Mouse (Mus musculus) testis, adult 2 months (tissue): ENCODE data around the gene Triobp. TPM values are rescaled to one million over a fixed set of nuclear protein-coding genes. Genes with fewer than 3 reads are reported as not detected.

Source experiments
- H3K27ac ChIP-seq: fragments of 200-500 bp; 2 replicates; pipeline ENCODE4 v1.5.1; 2012; ENCODE audit warnings: low read depth, low read length; ENCODE audit not compliant: control insufficient read depth, insufficient read depth
- H3K27me3 ChIP-seq: fragments of 200-500 bp; 2 replicates; pipeline ENCODE4 v1.6.1; 2012; ENCODE audit warnings: mild to moderate bottlenecking, low read length, moderate library complexity; ENCODE audit not compliant: control insufficient read depth, insufficient read depth
- H3K36me3 ChIP-seq: fragments of 200-500 bp; 2 replicates; pipeline ENCODE4 v1.6.1; 2012; ENCODE audit warnings: mild to moderate bottlenecking, low read length; ENCODE audit not compliant: control insufficient read depth, insufficient read depth
- H3K4me1 ChIP-seq: fragments of 200-500 bp; 2 replicates; pipeline ENCODE4 v1.6.1; 2012; ENCODE audit warnings: low read length; ENCODE audit not compliant: control insufficient read depth, insufficient read depth
- H3K4me3 ChIP-seq: fragments of 200-500 bp; 2 replicates; pipeline ENCODE4 v1.5.1; 2012; ENCODE audit warnings: low read depth, mild to moderate bottlenecking, low read length, moderate library complexity, mixed read lengths; ENCODE audit not compliant: control insufficient read depth
- CTCF ChIP-seq: fragments of 200-500 bp; IDR thresholded peaks from 2 replicates; pipeline ENCODE4 v1.5.1; 2012; ENCODE audit warnings: low read depth, mild to moderate bottlenecking, inconsistent platforms, low read length, moderate library complexity; ENCODE audit not compliant: control insufficient read depth, insufficient read depth, insufficient replicate concordance
- POLR2A ChIP-seq: fragments of 200-500 bp; IDR thresholded peaks from 2 replicates; pipeline ENCODE4 v1.6.1; 2012; ENCODE audit warnings: low read depth, mild to moderate bottlenecking, inconsistent platforms, low read length, moderate library complexity; ENCODE audit not compliant: control insufficient read depth
- polyA plus RNA-seq: library from polyadenylated mRNA; depleted of rRNA; stranded (reverse); fragments of >200 nt; gene quantifications from 2 replicates; pipeline ENCODE4 v1.2.3, GENCODE M21; 2012

Triobp gene
- polyA plus RNA-seq, 1 experiment, result 22.6 TPM

DNA sequence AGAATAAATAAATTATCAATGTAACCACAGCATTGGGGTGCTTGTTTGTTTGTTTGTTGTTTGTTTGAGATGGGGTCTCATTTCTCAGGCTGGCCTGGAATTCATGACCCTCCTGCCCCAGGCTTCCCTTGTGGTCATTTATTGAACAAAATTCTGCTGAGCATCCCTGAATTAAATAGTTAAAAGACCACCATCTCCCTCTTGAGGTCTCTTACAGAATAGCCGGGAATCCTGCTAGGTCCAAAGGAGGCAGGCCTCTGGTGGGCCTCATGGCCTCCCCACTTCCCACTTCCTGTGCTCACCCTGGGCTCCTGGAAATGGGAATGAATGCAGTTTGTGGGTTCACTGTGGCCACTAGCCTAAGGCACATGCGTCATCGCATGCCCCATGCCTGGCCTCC is 71.4 kb downstream of the Triobp start:
- TF ChIP-seq POLR2A (no peak), CTCF (no peak)
- Histone ChIP-seq H3K27ac (no peak overlapping the region), H3K27me3 (no peaks in the 10 kb centered on the region), H3K4me3 (no peak overlapping the region), H3K36me3 (no peaks in the 10 kb centered on the region), H3K4me1 (peaks cover 4% of the 10 kb centered on the region; the same call in 1 of the 2 replicates)

DNA sequence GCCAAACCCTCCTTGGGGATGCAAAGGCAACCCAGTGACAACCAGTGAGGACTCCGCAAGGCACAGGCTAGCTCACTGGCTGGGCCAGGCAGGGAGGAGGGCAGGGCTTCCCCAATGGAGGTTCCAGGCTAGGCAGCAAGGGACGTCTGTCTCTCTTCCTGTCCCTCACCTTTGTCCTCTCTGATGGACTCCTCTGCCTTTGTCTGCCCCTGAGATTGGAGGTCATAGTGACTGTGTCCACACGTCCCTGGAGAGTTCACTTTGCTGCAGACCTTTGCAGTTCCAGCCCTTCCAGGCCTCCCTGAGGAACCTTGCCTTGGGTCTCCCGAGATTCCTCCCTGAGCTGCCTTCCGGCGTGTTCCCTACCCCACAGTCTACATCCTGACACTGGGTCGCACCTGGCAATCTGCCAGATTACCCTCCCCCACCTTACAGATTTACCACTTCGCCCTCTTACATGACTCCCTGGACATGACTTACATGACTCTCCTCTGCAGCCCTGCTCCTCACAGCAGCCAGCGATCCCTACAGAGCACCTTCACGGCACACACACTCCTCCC is 75.2 kb downstream of the Triobp start:
- Histone ChIP-seq H3K27ac (no peak overlapping the region), H3K4me3 (no peak overlapping the region), H3K36me3 (no peaks in the 10 kb centered on the region), H3K27me3 (no peaks in the 10 kb centered on the region), H3K4me1 (peaks cover 24% of the 10 kb centered on the region)
- TF ChIP-seq CTCF (no peak), POLR2A (no peak)

DNA sequence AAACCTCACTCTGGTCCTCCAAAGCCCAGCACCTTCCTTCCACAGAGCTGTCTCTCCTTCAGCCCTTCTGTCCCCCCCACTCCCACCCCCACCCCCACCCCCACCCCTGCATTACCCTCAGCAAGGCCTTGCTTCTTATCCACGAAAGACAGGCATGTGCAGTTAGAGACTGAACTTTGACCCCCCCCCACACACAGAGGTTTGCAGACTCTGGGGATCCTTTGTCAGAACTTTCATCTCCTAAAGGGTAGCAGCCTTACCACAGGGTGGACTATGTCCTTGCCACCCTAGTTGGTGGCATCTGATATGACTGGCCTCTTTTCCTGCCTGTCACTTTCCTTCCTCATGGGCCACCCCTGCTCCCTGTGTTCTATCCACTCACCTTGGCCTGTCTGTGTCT is 75.8 kb downstream of the Triobp start:
- Histone ChIP-seq H3K4me1 (peaks cover 24% of the 10 kb centered on the region), H3K36me3 (no peaks in the 10 kb centered on the region), H3K4me3 (no peak overlapping the region), H3K27me3 (no peaks in the 10 kb centered on the region), H3K27ac (no peak overlapping the region)
- no peak for TF ChIP-seq POLR2A
- TF ChIP-seq CTCF, result no peak

DNA sequence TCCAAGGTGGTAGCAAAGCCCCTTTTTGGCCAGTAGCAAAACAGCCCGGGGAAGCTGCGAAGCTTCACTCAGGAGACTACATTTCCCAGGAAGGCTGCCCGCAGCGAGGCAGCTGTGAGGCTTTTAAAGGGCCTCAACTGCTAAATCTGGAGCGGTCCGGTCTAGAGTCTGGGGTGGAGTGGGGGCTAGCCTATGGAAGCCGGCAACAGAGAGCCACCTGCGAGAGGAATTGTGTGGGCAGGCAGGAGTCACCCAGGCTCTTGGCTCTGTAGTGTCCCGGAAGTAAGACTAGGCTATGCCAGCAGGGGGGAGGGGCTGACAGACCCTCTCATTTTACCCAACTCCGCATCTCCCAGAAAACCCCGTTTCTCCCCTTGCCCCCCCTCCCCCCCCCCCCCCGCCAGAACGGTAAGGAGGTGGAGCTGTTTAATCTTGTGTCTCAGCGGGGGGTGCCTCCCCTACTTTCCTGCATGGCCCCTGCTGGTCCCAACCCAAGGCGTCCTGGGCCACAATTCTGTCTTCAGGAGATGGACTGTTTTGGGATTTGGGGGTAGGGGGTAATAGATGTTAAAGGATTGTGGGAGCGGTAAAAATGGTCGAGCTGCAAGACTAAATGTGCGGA is 78.3 kb downstream of the Triobp start:
- no peak for TF ChIP-seq POLR2A
- TF ChIP-seq CTCF, result no peak
- Histone ChIP-seq H3K4me3 (peak overlapping the region; percentile 55), H3K4me1 (peaks cover 38% of the 10 kb centered on the region), H3K27me3 (no peaks in the 10 kb centered on the region), H3K36me3 (no peaks in the 10 kb centered on the region), H3K27ac (peak overlapping the region; percentile 50; the same call in 1 of the 2 replicates)

DNA sequence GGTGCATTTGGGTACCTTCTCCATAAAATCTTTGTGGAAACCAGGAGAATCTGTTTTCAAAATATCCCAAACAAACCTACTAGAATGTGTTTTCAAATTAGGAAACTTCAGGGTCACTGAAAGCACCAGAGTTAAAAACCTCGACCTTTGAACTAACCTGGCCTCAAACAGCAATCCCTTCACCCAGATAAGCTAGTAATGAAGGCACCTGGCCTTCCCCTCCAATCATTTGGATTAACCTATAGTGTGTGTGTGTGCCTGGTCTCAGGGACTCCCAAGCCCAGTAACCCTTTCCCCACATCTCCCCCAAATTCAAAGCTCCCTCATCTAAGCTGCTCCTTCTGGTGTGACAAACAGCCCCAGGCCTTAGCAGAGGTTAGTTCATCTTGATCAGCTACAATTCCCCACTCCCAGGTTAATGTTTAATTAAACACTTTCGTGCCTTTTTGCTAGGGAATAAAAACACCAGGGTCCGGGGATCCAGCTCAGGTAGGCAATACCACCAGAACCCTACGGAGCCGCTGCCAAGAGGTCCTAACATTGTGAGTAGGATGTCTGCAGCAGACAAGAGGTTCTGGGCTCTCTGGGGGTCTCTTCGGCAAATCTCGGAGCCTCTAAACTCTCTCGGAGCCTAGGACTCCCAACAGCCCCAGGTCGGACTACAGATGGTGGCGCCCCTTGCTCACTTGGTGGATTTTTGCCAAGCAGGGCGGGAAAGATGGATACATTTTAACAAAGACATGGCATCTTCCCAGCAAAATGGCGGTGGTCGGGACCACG is 79.2 kb downstream of the Triobp start:
- TF ChIP-seq CTCF (no peak), POLR2A (0 out of 2 replicates have a peak, but pooled peaks have one; percentile 16)
- no peaks in the 10 kb centered on the region for H3K36me3 ChIP-seq
- peaks cover 41% of the 10 kb centered on the region for H3K4me1 ChIP-seq
- H3K27ac ChIP-seq, result peak overlapping the region; percentile 84
- H3K4me3 ChIP-seq, result peak overlapping the region; percentile 84
- H3K27me3 ChIP-seq, result no peaks in the 10 kb centered on the region

DNA sequence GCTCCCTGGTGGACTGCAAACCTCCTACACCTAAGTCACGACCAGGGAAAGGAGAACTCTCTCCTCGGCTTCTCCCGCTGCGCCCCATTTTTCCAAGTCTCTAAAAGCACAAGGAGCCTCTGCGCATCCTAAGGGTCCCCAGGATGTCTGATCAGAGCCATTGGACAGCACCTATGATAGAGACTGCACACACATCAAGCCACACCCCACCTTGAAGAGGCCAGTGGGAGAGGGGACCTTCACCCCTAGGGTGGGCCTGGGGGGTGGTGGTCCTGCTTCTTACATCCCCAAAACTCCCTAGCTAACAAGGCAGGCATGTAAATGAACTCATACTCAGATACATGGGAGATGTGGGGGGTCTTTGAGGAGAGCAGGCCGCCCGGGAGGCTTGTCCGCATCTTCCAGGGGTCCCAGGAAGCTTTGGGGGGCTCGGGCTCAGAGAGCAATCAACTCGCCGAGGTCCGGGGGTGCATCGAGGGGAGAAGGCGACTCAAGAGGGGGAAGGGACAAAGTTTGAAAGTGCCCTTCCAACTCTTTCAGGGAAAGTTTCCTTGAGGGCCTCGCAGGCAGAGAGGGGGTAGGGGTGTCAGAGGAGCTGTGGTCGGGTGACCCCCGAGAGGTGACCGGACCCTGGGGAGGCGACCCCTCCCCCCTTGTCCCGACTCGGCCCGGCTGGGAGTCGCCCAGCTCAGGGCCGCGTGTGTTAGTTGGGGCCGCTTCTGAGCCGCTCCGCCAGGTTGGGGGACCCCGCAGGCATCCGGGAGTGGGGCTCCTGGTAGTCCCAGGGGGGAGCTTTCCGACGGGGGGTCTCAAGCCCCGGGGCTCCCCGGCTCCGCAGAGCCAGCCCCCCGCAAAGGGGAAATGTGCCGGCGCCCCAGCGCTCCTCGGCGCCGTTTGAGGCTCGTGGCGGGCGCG is 80.0 kb downstream of the Triobp start:
- peaks cover 41% of the 10 kb centered on the region for H3K4me1 ChIP-seq
- H3K4me3 ChIP-seq, result peak overlapping the region; percentile 84
- no peaks in the 10 kb centered on the region for H3K36me3 ChIP-seq
- no peak for TF ChIP-seq POLR2A
- no peak for TF ChIP-seq CTCF
- H3K27me3 ChIP-seq, result no peaks in the 10 kb centered on the region
- peak overlapping the region; percentile 84 for H3K27ac ChIP-seq

DNA sequence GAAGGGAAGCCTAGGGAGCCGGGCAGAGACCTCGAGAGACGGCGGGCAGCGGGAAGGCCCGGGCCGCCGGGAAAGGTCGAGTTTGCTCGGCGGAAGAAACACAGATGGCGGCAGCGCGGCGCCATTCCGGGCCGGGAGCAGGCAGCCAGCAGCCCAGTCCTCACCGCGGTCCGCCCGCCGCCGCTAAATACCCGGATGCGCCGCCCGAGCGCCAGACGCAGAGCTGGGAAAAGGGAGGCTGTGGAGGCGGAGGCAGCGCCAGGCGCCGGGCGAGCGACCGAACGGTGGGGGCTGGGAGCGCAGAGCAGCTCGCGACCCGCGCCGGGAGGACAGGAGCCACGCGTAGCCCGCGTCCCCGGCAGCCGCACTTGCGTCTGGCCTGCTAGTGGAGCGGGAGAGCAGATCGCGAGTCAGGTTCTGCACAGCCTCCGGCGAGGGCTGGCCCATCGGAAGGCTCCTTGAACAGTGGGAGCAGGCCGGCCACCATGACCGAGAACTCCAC is 80.8 kb downstream of the Triobp start, which contains the start of gene H1f0:
Gene H1f0 (plus strand): TSS at position 214 of the 502 bp plus-strand sequence.
- no peaks in the 10 kb centered on the region for H3K27me3 ChIP-seq
- peaks cover 41% of the 10 kb centered on the region for H3K4me1 ChIP-seq
- peak within 1 kb of the TSS; percentile 84 for H3K4me3 ChIP-seq
- no peaks in the 10 kb centered on the region for H3K36me3 ChIP-seq
- peak within 1 kb of the TSS; percentile 84 for H3K27ac ChIP-seq
- TF ChIP-seq POLR2A (peak; percentile 90), CTCF (0 out of 2 replicates have a peak, but pooled peaks have one; percentile 6)
